Mouse (Mus musculus): ENCODE results near the gene Zfp661.

DNA sequence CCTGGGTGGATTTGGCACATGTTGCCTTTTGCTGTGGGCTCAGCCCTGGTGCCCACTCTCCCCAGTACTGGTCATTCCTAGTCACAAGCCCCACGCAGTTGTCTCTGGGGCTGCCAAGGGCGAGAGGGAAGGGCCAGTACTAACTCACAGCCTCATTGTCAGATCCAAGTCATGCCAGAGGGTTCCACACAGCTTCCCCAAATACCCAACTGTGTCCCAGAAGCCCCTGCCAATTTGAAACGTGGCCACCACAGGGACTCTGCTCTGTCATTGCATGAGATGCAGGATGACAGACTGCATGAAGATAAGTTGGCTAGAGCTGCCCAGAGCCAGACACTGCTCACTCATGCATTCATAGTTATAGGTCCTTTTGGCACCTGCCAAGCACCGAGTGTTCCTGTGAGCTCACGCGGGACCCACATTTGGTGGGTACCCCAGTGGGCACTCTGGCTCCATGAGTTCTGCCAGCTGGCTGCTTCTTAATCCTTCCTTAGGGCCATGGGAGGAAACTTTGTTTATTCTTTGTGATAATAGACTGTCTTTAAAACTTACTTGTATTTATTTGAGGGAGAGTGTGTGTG is 41.2 kb upstream of the Zfp661 start:
- TF ChIP-seq CTCF (IDR thresholded peaks at IDR 0.05; ENCODE audit: low read depth, low read length) (no peak), POLR2A (IDR thresholded peaks at IDR 0.05; ENCODE audit: extremely low read depth, insufficient read depth, low read length) (no peak)

Data from liver, adult 2 months (tissue).